Mouse (Mus musculus): ENCODE measurements around the gene Vinac1. TPM values are rescaled to one million over a fixed set of nuclear protein-coding genes. Genes with fewer than 3 reads are reported as not detected.
"Not testable (repeated sequence)": the region's sequence is repeated elsewhere in the genome, so short reads cannot be mapped to it uniquely, and the experiment has no call there.

Gene Vinac1
- polyA plus RNA-seq, 1 experiment: not detected

DNA sequence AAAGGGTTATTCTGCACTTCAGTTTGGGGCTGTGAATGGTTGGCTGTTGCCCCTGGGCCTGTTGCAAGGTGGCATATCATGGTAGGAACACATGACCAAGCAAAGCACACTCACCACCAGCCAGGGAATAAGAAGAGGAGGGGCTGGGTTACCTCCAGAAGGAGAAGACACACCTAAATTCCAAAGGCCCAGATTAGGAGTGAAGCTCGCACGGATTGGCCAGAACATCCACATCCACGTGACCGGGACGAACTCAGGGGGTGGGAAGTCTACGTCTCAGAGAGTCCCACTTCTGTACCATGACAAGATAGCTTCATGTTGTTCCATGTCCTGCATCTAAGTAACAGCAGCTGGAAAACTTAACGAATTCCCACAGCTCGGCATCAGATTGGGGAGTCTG is 9.3 kb upstream of the Vinac1 start:
- Histone ChIP-seq H3K27ac (replicated peaks; ENCODE audit: low read depth, low read length) (no peak overlapping the region), H3K4me3 (ENCODE audit: insufficient read depth, low read depth, low read length) (no peak overlapping the region), H3K4me1 (ENCODE audit: control insufficient read depth, insufficient read depth, insufficient read length, low read length) (no peaks in the 10 kb centered on the region)

DNA sequence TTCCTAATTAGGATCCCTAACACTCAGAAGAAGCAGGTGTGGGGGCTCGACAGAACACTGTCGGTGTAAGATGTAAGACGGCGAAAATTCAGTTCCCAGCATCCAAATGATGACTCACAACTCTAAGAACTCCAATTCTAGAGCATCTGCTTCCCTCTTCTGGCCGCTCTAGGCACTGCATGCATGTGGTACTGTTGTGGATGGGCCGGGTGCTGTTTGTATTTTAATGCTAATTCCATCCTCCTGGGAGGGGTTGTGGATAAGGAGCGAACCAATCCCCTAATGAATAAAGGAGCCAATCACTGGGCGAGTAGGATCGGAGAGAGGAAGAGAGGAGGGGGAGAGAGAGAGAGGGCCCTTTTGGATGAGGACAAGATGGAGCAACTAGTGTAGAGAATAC is 8.6 kb upstream of the Vinac1 start:
- Histone ChIP-seq H3K27ac (replicated peaks; ENCODE audit: low read depth, low read length) (no peak overlapping the region), H3K4me1 (ENCODE audit: control insufficient read depth, insufficient read depth, insufficient read length, low read length) (no peaks in the 10 kb centered on the region), H3K4me3 (ENCODE audit: insufficient read depth, low read depth, low read length) (no peak overlapping the region)

GRCm38 (mm10) chr2:129055741-129056140 is 7.8 kb upstream of the Vinac1 start:
- H3K4me3 ChIP-seq (ENCODE audit: insufficient read depth, low read depth, low read length): no peak overlapping the region
- H3K27ac ChIP-seq (replicated peaks; ENCODE audit: low read depth, low read length): no peak overlapping the region
- H3K4me1 ChIP-seq (ENCODE audit: control insufficient read depth, insufficient read depth, insufficient read length, low read length): no peaks in the 10 kb centered on the region

- no peaks in the 10 kb centered on the region for H3K4me1 ChIP-seq (ENCODE audit: control insufficient read depth, insufficient read depth, insufficient read length, low read length)
- H3K27ac ChIP-seq (replicated peaks; ENCODE audit: low read depth, low read length): no peak overlapping the region
- no peak overlapping the region for H3K4me3 ChIP-seq (ENCODE audit: insufficient read depth, low read depth, low read length)
Observed at GRCm38 (mm10) chr2:129052451-129052983, 4.5 kb upstream of the Vinac1 start.

DNA sequence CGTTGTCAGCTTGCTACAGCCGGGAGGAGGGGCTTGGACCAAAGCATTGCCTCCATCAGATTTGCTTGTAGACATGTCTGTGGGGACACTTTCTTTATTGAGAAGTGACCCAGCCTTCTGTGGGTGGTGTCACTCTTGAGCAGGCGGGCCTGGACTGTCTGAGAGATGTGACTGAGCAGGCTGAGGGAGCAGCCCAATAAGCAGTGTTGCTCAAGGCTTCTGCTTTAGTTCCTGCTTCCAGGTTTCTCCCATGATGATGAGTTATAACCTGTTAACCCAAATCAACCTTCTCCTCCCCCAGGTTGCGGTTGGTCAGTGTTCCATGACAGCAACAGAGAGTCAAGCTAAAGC is 1.2 kb downstream of the Vinac1 start:
- no peaks in the 10 kb centered on the region for H3K4me1 ChIP-seq (ENCODE audit: control insufficient read depth, insufficient read depth, insufficient read length, low read length)
- H3K4me3 ChIP-seq (ENCODE audit: insufficient read depth, low read depth, low read length): no peak overlapping the region
- no peak overlapping the region for H3K27ac ChIP-seq (replicated peaks; ENCODE audit: low read depth, low read length)

GRCm38 (mm10) chr2:129046172-129046845 is 1.7 kb downstream of the Vinac1 start:
- Histone ChIP-seq H3K4me1 (ENCODE audit: control insufficient read depth, insufficient read depth, insufficient read length, low read length) (no peaks in the 10 kb centered on the region), H3K27ac (replicated peaks; ENCODE audit: low read depth, low read length) (no peak overlapping the region), H3K4me3 (ENCODE audit: insufficient read depth, low read depth, low read length) (no peak overlapping the region)

DNA sequence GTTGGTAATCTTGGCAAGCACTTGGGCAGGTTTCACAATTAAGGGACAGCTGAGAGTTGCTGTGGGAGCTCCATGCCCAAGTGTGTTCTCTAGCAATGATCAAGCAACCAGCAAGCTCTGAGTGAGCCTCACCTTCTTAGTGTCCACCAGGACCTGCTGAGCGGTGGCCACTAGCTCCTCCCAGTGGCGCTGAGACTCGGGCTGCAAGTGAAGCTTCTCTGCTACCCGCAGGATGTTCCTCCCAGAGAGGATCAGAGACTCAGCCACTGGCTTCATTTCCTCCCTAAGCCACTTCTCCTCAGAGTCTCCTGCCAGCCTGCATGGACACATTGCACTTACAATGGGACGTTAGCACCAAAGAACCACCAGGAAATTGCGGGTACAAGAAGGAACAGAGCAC is 7.4 kb downstream of the Vinac1 start:
- Histone ChIP-seq H3K4me1 (ENCODE audit: control insufficient read depth, insufficient read depth, insufficient read length, low read length) (no peaks in the 10 kb centered on the region), H3K27ac (replicated peaks; ENCODE audit: low read depth, low read length) (no peak overlapping the region), H3K4me3 (ENCODE audit: insufficient read depth, low read depth, low read length) (no peak overlapping the region)

DNA sequence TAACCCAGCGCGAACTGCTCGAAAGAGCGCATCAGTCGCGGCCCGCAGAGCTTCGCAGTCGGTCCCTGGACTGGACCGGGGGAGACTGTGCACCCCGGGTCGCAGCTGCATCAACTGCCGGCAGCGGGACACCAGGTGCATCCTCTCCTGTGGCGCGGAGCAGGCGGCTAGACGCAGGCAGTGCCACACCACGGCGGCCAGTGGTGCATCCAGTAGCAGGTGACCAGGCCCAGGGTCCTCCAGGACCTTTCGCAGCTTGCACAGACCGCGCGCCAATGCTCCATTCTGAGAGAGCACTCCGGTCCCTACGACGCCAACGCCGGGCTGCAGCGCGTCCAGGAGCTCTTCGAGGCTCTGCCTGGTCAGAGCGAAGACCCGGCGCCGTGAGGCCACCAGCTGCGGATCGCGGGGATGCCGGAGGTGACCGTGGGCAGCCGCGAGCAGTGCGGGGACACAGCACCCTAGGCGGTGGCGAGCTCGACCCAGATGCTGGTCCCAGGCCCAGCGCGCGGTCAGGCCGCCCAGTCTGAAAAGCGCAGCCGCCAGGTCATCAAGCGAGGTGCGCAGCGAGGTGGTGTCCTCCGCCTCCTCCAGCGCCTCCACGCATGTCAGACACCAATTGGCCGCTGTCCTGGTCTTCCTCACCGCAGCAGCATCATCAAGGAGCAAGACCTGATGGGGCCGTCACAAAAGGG is 8.9 kb downstream of the Vinac1 start:
- no peaks in the 10 kb centered on the region for H3K4me1 ChIP-seq (ENCODE audit: control insufficient read depth, insufficient read depth, insufficient read length, low read length)
- peak overlapping the region; percentile 42 for H3K4me3 ChIP-seq (ENCODE audit: insufficient read depth, low read depth, low read length)
- H3K27ac ChIP-seq (replicated peaks; ENCODE audit: low read depth, low read length): no peak overlapping the region

- Histone ChIP-seq H3K4me3 (ENCODE audit: insufficient read depth, low read depth, low read length) (peak overlapping the region; percentile 42), H3K4me1 (ENCODE audit: control insufficient read depth, insufficient read depth, insufficient read length, low read length) (no peaks in the 10 kb centered on the region), H3K27ac (replicated peaks; ENCODE audit: low read depth, low read length) (no peak overlapping the region)
Observed at GRCm38 (mm10) chr2:129038426-129038936, 9.5 kb downstream of the Vinac1 start.

DNA sequence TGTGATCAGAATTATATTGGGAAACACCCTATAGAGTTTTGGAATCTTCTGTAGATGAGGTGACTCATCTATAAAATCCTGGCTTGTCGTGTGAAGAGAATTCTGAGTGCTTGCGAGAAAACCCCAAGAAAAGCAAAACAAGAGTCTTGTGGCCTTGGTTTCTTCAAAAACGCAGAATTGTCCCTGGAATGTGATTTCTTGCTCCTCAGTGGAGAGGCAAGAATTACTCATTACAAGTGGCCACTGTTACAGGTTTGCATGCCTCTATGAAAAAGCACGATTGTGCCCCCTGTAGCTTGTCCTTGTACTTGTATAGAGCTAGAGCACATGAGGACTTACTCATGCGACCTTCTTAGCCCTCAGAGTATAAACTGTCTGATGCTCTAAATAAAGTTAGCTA is 12.6 kb downstream of the Vinac1 start:
- H3K4me3 ChIP-seq (ENCODE audit: insufficient read depth, low read depth, low read length): no peak overlapping the region
- H3K4me1 ChIP-seq (ENCODE audit: control insufficient read depth, insufficient read depth, insufficient read length, low read length): no peaks in the 10 kb centered on the region
- H3K27ac ChIP-seq (replicated peaks; ENCODE audit: low read depth, low read length): no peak overlapping the region

DNA sequence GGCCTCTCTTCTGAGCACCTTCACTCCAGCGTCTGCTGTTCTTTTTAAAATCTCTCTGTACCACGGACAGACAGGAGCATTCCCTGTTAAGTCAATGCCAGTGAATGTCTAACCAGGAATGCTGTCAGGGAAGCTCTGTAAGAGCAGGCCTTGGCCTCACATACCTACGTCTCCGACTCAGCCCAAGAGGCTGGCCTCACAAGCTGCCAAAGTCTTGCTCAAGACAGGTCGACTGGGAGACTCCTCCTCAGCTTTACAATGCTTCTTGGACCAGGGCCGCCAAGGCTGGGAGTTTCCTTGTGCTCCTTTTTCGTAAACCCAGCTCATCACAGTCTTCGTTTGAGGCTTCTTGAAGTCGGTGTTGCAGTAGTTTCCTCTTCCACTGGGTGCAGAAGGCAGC is 23.2 kb downstream of the Vinac1 start:
- no peak overlapping the region for H3K4me3 ChIP-seq (ENCODE audit: insufficient read depth, low read depth, low read length)
- H3K27ac ChIP-seq (replicated peaks; ENCODE audit: low read depth, low read length): no peak overlapping the region
- H3K4me1 ChIP-seq (ENCODE audit: control insufficient read depth, insufficient read depth, insufficient read length, low read length): no peaks in the 10 kb centered on the region

DNA sequence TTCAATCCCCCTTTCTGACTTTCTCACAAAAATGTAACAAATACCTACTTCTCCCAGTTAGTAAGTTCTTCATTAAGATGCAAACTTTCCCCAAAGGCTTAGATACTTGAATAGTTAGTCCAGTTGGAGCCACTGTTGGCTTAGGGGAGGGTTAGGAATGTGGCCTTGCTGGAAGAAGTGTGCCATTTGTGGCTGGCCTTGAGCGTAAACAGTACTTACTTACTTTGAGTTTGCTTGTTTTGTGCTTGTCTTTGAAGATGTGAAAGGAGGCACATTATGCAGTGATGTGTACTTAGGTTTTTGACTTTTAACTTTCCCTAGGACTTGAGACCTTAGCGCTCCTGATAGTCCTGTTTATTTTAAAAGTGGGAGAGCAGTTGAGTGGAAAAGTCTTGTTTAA is 27.9 kb downstream of the Vinac1 start:
- H3K4me3 ChIP-seq (ENCODE audit: insufficient read depth, low read depth, low read length): no peak overlapping the region
- H3K4me1 ChIP-seq (ENCODE audit: control insufficient read depth, insufficient read depth, insufficient read length, low read length): no peaks in the 10 kb centered on the region
- no peak overlapping the region for H3K27ac ChIP-seq (replicated peaks; ENCODE audit: low read depth, low read length)

DNA sequence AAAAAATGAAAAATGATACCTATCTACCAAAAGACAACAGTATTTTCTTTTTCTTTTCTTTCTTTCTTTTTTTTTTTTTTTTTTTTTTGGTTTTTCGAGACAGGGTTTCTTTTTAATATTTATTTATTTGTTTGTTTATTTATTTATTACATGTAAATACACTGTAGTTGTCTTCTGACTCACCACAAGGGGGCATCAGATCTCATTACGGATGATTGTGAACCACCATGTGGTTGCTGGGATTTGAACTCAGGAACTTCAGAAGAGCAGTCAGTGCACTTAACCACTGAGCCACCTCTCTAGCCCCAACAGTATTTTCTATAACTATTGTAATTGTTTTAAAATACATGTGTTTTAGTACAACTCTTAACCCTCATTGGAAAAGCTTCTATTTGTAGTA is 39.1 kb downstream of the Vinac1 start:
- not testable (repeated sequence) for H3K4me1 ChIP-seq (ENCODE audit: control insufficient read depth, insufficient read depth, insufficient read length, low read length); H3K4me3 ChIP-seq (ENCODE audit: insufficient read depth, low read depth, low read length); H3K27ac ChIP-seq (replicated peaks; ENCODE audit: low read depth, low read length)

GRCm38 (mm10) chr2:129006194-129006749 is 41.7 kb downstream of the Vinac1 start:
- Histone ChIP-seq H3K4me3 (ENCODE audit: insufficient read depth, low read depth, low read length) (no peak overlapping the region), H3K27ac (replicated peaks; ENCODE audit: low read depth, low read length) (no peak overlapping the region), H3K4me1 (ENCODE audit: control insufficient read depth, insufficient read depth, insufficient read length, low read length) (no peaks in the 10 kb centered on the region)

- Histone ChIP-seq H3K4me3 (ENCODE audit: insufficient read depth, low read depth, low read length) (no peak overlapping the region), H3K4me1 (ENCODE audit: control insufficient read depth, insufficient read depth, insufficient read length, low read length) (no peaks in the 10 kb centered on the region)
Observed at GRCm38 (mm10) chr2:129004872-129005271, 43.1 kb downstream of the Vinac1 start.

DNA sequence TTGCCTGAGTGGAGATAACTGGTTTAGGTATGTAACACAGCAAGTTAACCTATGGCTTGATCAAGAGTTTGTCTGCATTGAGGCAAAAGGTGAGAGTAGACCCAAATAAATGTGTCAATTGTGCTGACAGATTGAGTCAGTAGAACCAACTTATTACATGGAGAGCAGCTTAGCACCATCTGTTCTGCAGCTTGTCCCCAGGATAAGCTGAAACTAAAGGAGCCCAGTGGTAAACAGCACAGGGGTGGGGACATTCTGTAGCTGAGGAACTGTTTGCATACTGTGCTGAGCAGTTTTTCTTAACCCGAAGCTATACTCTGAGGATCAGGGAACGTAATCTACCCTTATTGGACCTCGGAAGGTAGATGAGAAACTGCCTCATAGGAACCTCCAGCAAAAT is 63.2 kb downstream of the Vinac1 start:
- Histone ChIP-seq H3K27ac (replicated peaks; ENCODE audit: low read depth, low read length) (no peak overlapping the region), H3K4me1 (ENCODE audit: control insufficient read depth, insufficient read depth, insufficient read length, low read length) (no peaks in the 10 kb centered on the region), H3K4me3 (ENCODE audit: insufficient read depth, low read depth, low read length) (no peak overlapping the region)

More at GRCm38 (mm10) chr2:129004872-129005271, 43.1 kb downstream of the Vinac1 start:
- no peak overlapping the region for H3K27ac ChIP-seq (replicated peaks; ENCODE audit: low read depth, low read length)
